Mouse (Mus musculus) forebrain, embryonic 16.5 days (tissue): ENCODE results near the gene Pcp4l1. TPM values are rescaled to one million over a fixed set of nuclear protein-coding genes. Genes with fewer than 3 reads are reported as not detected.
"Not testable (repeated sequence)": the region's sequence is repeated elsewhere in the genome, so short reads cannot be mapped to it uniquely, and the experiment has no call there.

Source experiments
- ATAC-seq: fragments of 200-750 bp; cut with Nextera tagmentation; 2 replicates; pipeline ENCODE4 v1.8.0; 2017; ENCODE audit warnings: mild to moderate bottlenecking, moderate library complexity
- H3K27ac ChIP-seq: fragments of 300-500 bp; sonication (generic); 2 replicates; pipeline ENCODE4 v1.5.1; 2014; ENCODE audit warnings: low read length, control low read depth
- H3K27me3 ChIP-seq: fragments of 300-500 bp; sonication (generic); replicated peaks from 2 replicates; pipeline ENCODE4 v1.6.1; 2014; ENCODE audit warnings: low read length; ENCODE audit not compliant: control insufficient read depth, insufficient read depth
- H3K36me3 ChIP-seq: fragments of 300-500 bp; sonication (generic); 2 replicates; pipeline ENCODE4 v1.6.1; 2014; ENCODE audit not compliant: control insufficient read depth, insufficient read depth
- H3K4me1 ChIP-seq: fragments of 300-500 bp; sonication (generic); replicated peaks from 2 replicates; pipeline ENCODE4 v1.6.1; 2014; ENCODE audit warnings: low read length; ENCODE audit not compliant: control insufficient read depth, insufficient read depth
- H3K4me2 ChIP-seq: fragments of 300-500 bp; sonication (generic); 2 replicates; pipeline ENCODE4 v1.6.1; 2014; ENCODE audit warnings: mild to moderate bottlenecking, low read length, control low read depth
- H3K4me3 ChIP-seq: fragments of 300-500 bp; sonication (generic); replicated peaks from 2 replicates; pipeline ENCODE4 v1.5.1; 2014; ENCODE audit warnings: mild to moderate bottlenecking, low read length, control low read depth
- H3K9ac ChIP-seq: fragments of 300-500 bp; sonication (generic); replicated peaks from 2 replicates; pipeline ENCODE4 v1.6.1; 2014; ENCODE audit warnings: low read depth, low read length, control low read depth
- H3K9me3 ChIP-seq: fragments of 300-500 bp; sonication (generic); 2 replicates; pipeline ENCODE4 v1.6.1; 2016; ENCODE audit warnings: low read length; ENCODE audit not compliant: control insufficient read depth
- WGBS: fragments of 180-500 bp; shearing (Covaris S2); extraction: QIAGEN DNeasy Blood & Tissue Kit; methylation state at CpG from one replicate; pipeline ENCODE4 v1.1.7; 2014; 5-methylcytosine and 5-hydroxymethylcytosine counted together
- polyA plus RNA-seq: library from polyadenylated mRNA; unstranded; fragments of >200 nt; fragmentation: Nextera tagmentation; extraction: Ambion mirVana; gene quantifications from 2 replicates; pipeline ENCODE4 v1.2.1, GENCODE M21; 2015

Gene Pcp4l1
- polyA plus RNA-seq, result 7.1 and 7.9 TPM in 2 replicates

DNA sequence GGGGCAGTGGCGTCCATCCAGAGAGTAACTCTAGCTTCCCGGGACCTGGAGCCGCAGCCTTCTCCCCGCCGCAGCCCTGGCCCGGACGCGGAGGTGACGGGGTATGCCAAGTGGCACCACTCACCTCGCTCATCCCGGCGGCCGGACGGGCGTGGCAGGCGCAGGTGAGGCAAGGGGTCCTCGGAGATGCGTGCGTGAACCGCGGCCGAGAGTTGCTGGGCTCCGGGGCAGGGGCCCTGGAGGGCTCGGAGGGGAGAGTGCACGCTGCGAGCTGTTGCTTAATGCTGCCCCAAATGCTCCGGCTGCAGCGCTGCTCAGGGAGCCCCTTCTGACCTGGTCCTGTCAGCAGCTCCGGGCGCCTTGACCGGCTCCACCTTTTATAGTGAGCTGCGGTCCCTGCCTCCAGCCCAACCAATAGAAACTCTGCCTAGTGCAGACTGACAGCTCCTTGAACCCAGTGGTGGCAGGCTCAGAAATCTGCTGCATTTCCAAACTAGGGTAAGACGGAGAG, at the start of gene Pcp4l1:
Gene Pcp4l1, minus strand, starts transcription at position 382 of the 511 bp plus-strand sequence.
- H3K4me3 ChIP-seq, result peak within 1 kb of the TSS; percentile 66
- H3K9ac ChIP-seq, result peak within 1 kb of the TSS; percentile 60
- H3K27ac ChIP-seq, result no peak within 1 kb of the TSS
- 0% methylated on average over 33 of the region's 33 CpGs for WGBS
- ATAC-seq, result peak; percentile 93
- H3K4me2 ChIP-seq, result peak within 1 kb of the TSS; percentile 96
- H3K4me1 ChIP-seq, result peaks cover 18% of the 10 kb centered on the region
- H3K36me3 ChIP-seq, result no peaks in the 10 kb centered on the region
- no peaks in the 10 kb centered on the region for H3K9me3 ChIP-seq
- H3K27me3 ChIP-seq, result peaks cover 32% of the 10 kb centered on the region

DNA sequence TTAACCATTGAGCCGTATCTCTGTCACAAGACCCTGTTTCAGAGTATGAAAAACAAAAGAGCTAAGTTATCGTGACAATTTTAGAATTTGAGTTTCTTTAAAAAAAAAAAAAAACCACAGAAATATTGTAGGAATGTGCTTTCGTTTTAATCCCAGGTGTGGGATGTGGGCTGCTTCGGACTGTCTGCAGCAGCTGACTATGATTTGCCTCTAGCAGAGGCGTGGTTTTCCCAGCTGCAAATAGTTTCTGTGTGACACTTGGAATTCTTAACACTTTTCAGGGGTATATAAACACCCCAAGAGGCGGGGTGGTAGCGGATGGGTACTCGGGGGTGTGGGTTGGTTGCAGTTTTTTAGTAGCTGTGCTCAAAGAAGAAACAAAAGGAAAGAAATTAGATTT, 49.3 kb upstream of the Pcp4l1 start:
- H3K9me3 ChIP-seq, result no peaks in the 10 kb centered on the region
- no peak overlapping the region for H3K9ac ChIP-seq
- no peak for ATAC-seq
- WGBS, result 93% methylated on average over 8 of the region's 8 CpGs
- no peak overlapping the region for H3K4me3 ChIP-seq
- no peak overlapping the region for H3K4me2 ChIP-seq
- H3K4me1 ChIP-seq, result peaks cover 28% of the 10 kb centered on the region
- no peaks in the 10 kb centered on the region for H3K27me3 ChIP-seq
- H3K36me3 ChIP-seq, result no peaks in the 10 kb centered on the region
- H3K27ac ChIP-seq, result no peak overlapping the region

DNA sequence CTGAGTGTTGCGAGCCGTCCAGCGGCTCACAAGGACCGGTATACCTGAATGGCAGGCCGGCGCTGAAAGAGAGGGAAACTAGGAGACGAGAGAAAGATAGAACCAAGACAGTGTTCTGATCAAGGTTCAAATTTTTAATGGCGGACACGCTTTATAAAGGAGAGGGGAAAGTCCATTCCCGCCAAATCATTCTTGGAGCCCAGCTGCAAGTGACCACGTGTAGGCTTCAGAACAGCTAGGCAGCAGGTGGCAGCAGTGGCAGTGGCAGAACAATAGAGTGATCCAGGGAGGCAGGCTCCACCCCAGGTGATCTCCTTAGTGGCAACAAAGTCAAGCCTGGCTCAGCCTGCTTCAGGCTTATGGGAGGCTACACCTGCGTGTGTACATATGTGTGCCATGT, 45.9 kb upstream of the Pcp4l1 start:
- peaks cover 10% of the 10 kb centered on the region for H3K4me1 ChIP-seq
- not testable (repeated sequence) for H3K4me2 ChIP-seq, ATAC-seq, H3K9ac ChIP-seq, H3K9me3 ChIP-seq, H3K27ac ChIP-seq, H3K4me3 ChIP-seq, H3K27me3 ChIP-seq
- peaks cover 18% of the 10 kb centered on the region for H3K36me3 ChIP-seq
- 79% methylated on average over 12 of the region's 12 CpGs for WGBS

DNA sequence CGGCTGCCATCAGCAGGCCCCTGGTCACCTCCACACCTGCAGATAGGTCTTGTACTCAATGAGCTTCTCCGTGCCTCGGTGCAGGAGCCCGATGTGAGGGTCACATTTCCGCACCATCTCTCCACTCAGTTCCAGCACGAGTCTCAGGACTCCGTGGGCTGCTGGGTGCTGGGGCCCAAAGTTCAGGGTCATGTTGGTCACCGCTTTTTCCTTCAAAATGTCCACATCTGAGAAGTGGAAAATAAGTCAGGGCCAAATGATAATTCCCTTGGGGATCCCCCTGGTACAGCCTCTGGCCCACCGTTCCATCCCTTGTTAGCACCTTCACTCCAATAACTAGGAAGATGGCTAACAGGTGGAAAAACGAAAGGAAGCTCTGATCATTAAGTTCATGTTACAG, 44.8 kb upstream of the Pcp4l1 start:
- H3K27ac ChIP-seq, result no peak overlapping the region
- no peaks in the 10 kb centered on the region for H3K9me3 ChIP-seq
- H3K27me3 ChIP-seq, result no peaks in the 10 kb centered on the region
- no peak overlapping the region for H3K4me3 ChIP-seq
- no peak overlapping the region for H3K4me2 ChIP-seq
- no peak overlapping the region for H3K9ac ChIP-seq
- 89% methylated on average over 10 of the region's 10 CpGs for WGBS
- ATAC-seq, result no peak
- peaks cover 4% of the 10 kb centered on the region for H3K4me1 ChIP-seq
- peaks cover 18% of the 10 kb centered on the region for H3K36me3 ChIP-seq

DNA sequence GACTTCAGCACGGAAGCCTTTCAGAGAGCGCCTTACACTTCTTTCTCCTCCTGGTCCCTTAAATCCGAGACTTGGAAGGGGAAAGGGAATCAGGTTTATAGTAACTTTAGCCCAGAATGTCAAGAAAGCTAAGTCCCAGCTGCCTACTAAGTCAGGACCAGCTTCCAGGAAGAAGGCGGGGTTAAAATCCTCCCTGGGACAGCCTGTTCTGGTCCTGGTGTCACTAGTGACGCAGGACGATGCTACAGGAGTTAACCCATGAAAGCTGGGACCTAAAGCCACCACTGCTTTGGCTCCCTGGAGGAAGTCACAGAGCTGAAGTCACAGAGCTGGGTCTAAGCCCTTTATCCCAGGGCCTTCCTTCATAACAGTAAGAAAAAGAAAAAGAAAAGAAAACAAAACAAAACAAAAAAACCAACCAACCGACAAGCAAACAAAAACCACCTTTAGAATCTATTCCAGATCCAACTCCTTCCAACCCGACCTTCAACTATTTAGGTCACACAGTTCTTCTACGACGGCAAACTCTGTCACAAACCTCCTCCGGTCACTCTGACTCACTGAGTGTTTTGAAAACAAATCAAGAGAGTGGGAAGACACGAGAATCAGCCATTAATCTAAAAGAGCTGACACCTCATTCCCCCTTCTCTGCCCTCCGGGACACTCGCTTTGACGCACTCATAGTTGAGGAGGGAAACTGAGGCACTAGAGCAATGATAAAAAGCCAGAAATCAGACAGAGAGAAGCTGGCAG, 44.1 kb upstream of the Pcp4l1 start:
- Histone ChIP-seq H3K4me1 (no peaks in the 10 kb centered on the region; the same call in 1 of the 2 replicates), H3K4me3 (no peak overlapping the region), H3K9me3 (no peaks in the 10 kb centered on the region), H3K9ac (no peak overlapping the region), H3K27me3 (no peaks in the 10 kb centered on the region), H3K36me3 (peaks cover 24% of the 10 kb centered on the region), H3K27ac (no peak overlapping the region), H3K4me2 (no peak overlapping the region)
- 82% methylated on average over 15 of the region's 15 CpGs for WGBS
- ATAC-seq, result no peak

DNA sequence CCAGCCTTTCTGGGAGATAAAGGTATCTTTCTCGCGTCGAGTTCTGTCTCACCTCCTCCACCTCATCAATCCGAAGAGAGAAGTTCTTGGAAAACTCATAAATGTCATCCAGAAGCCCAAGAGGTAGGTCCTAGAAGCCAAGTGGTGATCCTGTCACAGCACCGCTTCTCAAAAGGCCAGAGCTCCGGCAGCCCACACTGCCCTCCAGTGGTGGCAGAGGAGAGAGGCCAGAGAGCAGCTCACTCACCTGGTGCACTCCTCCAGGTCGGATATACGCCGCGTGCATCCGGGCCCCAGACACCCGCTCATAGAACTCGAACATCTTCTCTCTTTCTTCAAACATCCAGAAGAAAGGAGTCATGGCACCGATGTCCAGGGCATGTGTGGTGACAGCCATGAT, 42.4 kb upstream of the Pcp4l1 start:
- ATAC-seq, result 0 out of 2 replicates have a peak, but pooled peaks have one; percentile 42

DNA sequence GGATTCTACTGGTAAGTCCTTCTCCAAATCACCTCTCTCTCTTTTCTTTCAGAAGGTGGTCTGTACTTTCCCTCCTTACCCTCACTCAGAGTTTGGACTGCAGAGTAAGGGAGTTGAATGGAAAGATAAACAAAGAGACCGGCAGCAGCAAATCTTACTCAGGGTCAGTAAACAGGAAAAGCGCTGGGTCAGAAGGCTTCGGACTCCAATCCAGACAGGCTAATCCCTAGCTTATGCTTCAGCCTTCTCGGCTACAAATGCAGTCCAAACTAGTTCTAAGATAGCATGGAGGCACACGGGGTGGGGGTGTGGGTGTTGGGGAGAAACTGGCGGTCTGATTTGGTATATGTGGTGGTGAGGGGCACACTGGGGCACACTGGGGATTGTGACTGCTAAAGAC, 41.4 kb upstream of the Pcp4l1 start:
- H3K27ac ChIP-seq, result no peak overlapping the region
- no peak overlapping the region for H3K4me2 ChIP-seq
- no peak overlapping the region for H3K4me3 ChIP-seq
- H3K9me3 ChIP-seq, result no peaks in the 10 kb centered on the region
- no peaks in the 10 kb centered on the region for H3K27me3 ChIP-seq
- whole genome bisulfite sequencing, result 91% methylated on average over 6 of the region's 6 CpGs
- ATAC-seq, result no peak
- H3K9ac ChIP-seq, result no peak overlapping the region
- H3K4me1 ChIP-seq, result no peaks in the 10 kb centered on the region
- H3K36me3 ChIP-seq, result peaks cover 26% of the 10 kb centered on the region

More for the DNA sequence above, 42.4 kb upstream of the Pcp4l1 start:
- H3K27me3 ChIP-seq, result no peaks in the 10 kb centered on the region
- no peaks in the 10 kb centered on the region for H3K4me1 ChIP-seq
- no peak overlapping the region for H3K4me2 ChIP-seq
- no peak overlapping the region for H3K9ac ChIP-seq
- H3K36me3 ChIP-seq, result peaks cover 26% of the 10 kb centered on the region
- H3K9me3 ChIP-seq, result no peaks in the 10 kb centered on the region
- WGBS, result 71% methylated on average over 14 of the region's 14 CpGs
- no peak overlapping the region for H3K27ac ChIP-seq
- H3K4me3 ChIP-seq, result no peak overlapping the region

DNA sequence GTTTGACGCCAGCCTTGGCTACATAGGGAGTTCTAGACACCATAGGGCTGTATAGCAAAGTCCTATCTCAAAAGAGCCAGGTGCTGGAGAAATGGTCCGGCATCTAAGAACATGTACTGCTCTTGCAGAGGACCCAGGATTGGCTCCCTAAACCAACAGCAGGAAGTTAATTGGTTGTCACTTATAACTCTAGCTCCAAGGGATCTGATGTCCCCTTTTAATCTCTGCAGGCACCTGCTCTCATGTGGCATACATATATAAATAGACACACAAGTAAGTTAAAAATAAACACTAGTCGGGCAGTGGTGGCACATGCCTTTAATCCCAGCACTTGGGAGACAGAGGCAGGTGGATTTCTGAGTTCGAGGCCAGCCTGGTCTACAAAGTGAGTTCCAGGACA, 39.7 kb upstream of the Pcp4l1 start:
- WGBS, result 89% methylated on average over 4 of the region's 4 CpGs
- Histone ChIP-seq H3K9me3 (no peaks in the 10 kb centered on the region), H3K4me3 (no peak overlapping the region), H3K9ac (no peak overlapping the region), H3K4me1 (no peaks in the 10 kb centered on the region), H3K36me3 (peaks cover 26% of the 10 kb centered on the region), H3K4me2 (no peak overlapping the region), H3K27ac (no peak overlapping the region), H3K27me3 (no peaks in the 10 kb centered on the region)
- ATAC-seq, result no peak

DNA sequence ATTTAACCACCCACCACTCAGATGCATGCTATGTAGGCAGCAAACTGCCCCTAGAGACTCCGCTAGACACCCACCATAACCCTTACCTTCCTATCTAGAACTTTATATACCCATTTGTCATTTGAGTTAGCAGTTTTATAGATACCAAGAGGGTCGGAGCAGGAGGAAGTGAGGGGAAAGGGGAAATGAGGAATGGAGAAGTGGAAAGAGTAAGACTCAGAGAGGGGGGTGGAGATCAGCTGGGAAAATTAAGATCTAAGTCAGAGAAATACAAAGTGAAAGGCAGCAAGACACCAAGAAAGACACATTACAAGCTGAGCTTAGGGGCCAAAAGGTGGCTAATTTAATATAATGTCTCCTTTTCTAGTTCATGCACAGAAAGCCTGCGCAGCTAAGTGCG, 38.5 kb upstream of the Pcp4l1 start:
- Histone ChIP-seq H3K4me3 (no peak overlapping the region), H3K4me2 (no peak overlapping the region), H3K27me3 (no peaks in the 10 kb centered on the region), H3K9me3 (no peaks in the 10 kb centered on the region), H3K4me1 (no peaks in the 10 kb centered on the region), H3K36me3 (peaks cover 26% of the 10 kb centered on the region), H3K27ac (no peak overlapping the region), H3K9ac (no peak overlapping the region)
- 97% methylated on average over 4 of the region's 4 CpGs for WGBS
- ATAC-seq, result no peak
